Mouse (Mus musculus) liver, adult 2 months (tissue): ENCODE measurements around the gene Gbe1.

Experiments used
- CTCF ChIP-seq: fragments of 200-500 bp; IDR thresholded peaks from 2 replicates; pipeline ENCODE4 v1.5.1; 2011; ENCODE audit warnings: low read depth, low read length, control low read depth
- POLR2A ChIP-seq: fragments of 200-500 bp; IDR thresholded peaks from 2 replicates; pipeline ENCODE4 v1.6.1; 2011; ENCODE audit warnings: low read length, control low read depth; ENCODE audit not compliant: insufficient read depth; ENCODE audit errors: extremely low read depth

- no peak for TF ChIP-seq CTCF
- no peak for TF ChIP-seq POLR2A
Measured at GRCm38 (mm10) chr16:70314578-70314930, 805 bp downstream of the Gbe1 start.
